Mouse (Mus musculus) bone marrow macrophage, adult 2 months (primary cell): ENCODE measurements at regions not wholly inside any gene's neighbourhood (a gene's known extent, or its start where the extent isn't known, plus 50 kb on each side); places are given as distances from the start of the nearest gene placed in this dataset.

Source experiments
- CTCF ChIP-seq: IDR thresholded peaks from 2 replicates; pipeline ENCODE4 v1.5.1; 2012; ENCODE audit warnings: low read depth, mild to moderate bottlenecking, low read length, moderate library complexity
- POLR2A ChIP-seq: IDR thresholded peaks from 2 replicates; pipeline ENCODE4 v1.6.1; 2012; ENCODE audit warnings: mild to moderate bottlenecking, low read depth, low read length, borderline replicate concordance

- no peak for TF ChIP-seq CTCF
- TF ChIP-seq POLR2A, result no peak
These were observed 265.2 kb upstream of the BB014433 start for GRCm38 (mm10) chr8:15311045-15311444.
